Mouse (Mus musculus) midbrain, embryonic 14.5 days (tissue): ENCODE results near the gene Agpat3. TPM values are rescaled to one million over a fixed set of nuclear protein-coding genes. Genes with fewer than 3 reads are reported as not detected.

Source experiments
- ATAC-seq: fragments of 200-750 bp; cut with Nextera tagmentation; 2 replicates; pipeline ENCODE4 v1.8.0; 2017; ENCODE audit warnings: moderate number of reproducible peaks, moderate library complexity; ENCODE audit not compliant: low FRiP score, low TSS enrichment
- DNase-seq: peaks from one replicate; pipeline ENCODE4 v3.0.0-alpha.2; 2015
- H3K27ac ChIP-seq: fragments of 300-500 bp; sonication (generic); replicated peaks from 2 replicates; pipeline ENCODE4 v1.5.1; 2014; ENCODE audit warnings: mild to moderate bottlenecking, low read depth, low read length, moderate library complexity
- H3K27me3 ChIP-seq: fragments of 300-500 bp; sonication (generic); 2 replicates; pipeline ENCODE4 v1.6.1; 2014; ENCODE audit warnings: low read length, control low read depth, mixed read lengths; ENCODE audit not compliant: control insufficient read depth, insufficient read depth
- H3K36me3 ChIP-seq: fragments of 300-500 bp; sonication (generic); 2 replicates; pipeline ENCODE4 v1.6.1; 2014; ENCODE audit warnings: low read length, control low read depth; ENCODE audit not compliant: control insufficient read depth, insufficient read depth
- H3K4me1 ChIP-seq: fragments of 300-500 bp; sonication (generic); 2 replicates; pipeline ENCODE4 v1.6.1; 2014; ENCODE audit warnings: mild to moderate bottlenecking, antibody characterized with exemption, low read length, control low read depth; ENCODE audit not compliant: control insufficient read depth, insufficient read depth
- H3K4me2 ChIP-seq: fragments of 300-500 bp; sonication (generic); 2 replicates; pipeline ENCODE4 v1.6.1; 2014; ENCODE audit warnings: mild to moderate bottlenecking, low read length, moderate library complexity
- H3K4me3 ChIP-seq: fragments of 300-500 bp; sonication (generic); replicated peaks from 2 replicates; pipeline ENCODE4 v1.5.1; 2014; ENCODE audit warnings: low read depth, low read length
- H3K9ac ChIP-seq: fragments of 300-500 bp; sonication (generic); replicated peaks from 2 replicates; pipeline ENCODE4 v1.6.1; 2014; ENCODE audit warnings: mild to moderate bottlenecking, low read length, moderate library complexity
- H3K9me3 ChIP-seq: fragments of 300-500 bp; sonication (generic); 2 replicates; pipeline ENCODE4 v1.6.1; 2016; ENCODE audit warnings: low read length, control low read depth, mixed read lengths; ENCODE audit not compliant: control insufficient read depth
- WGBS: fragments of 180-500 bp; shearing (Covaris S2); extraction: QIAGEN DNeasy Blood & Tissue Kit; methylation state at CpG from one replicate; pipeline ENCODE4 v1.1.7; 2014; 5-methylcytosine and 5-hydroxymethylcytosine counted together
- polyA plus RNA-seq: library from polyadenylated mRNA; unstranded; fragments of >200 nt; fragmentation: Nextera tagmentation; extraction: Ambion mirVana; gene quantifications from 2 replicates; pipeline ENCODE4 v1.2.1, GENCODE M21; 2014

Agpat3 gene
- polyA plus RNA-seq, 1 experiment from 2014 or later, result 61.4 TPM

DNA sequence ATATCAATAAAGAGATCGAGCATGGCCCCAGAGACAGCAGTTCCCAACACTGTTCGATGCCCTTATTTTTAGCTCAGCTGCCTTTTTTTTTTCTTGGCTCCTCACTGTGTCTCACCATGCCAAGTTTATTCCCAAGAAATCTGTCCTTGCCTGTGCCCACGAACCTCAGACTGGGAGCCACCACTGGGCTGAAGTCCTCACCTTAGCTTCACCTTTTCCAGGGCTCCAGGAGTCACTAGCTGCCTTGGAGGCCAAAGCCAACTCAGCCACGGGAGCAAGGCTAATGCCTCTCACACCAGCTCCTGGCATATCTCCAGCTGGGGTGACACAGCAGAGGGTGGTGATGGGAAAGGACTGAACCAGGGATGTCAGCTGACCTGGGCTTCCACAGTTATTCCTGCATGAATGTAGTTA lies 96.6 kb downstream of the Agpat3 start:
- Histone ChIP-seq H3K27me3 (no peaks in the 10 kb centered on the region), H3K27ac (no peak overlapping the region), H3K4me3 (no peak overlapping the region), H3K4me1 (no peaks in the 10 kb centered on the region), H3K36me3 (no peaks in the 10 kb centered on the region), H3K9ac (no peak overlapping the region), H3K9me3 (no peaks in the 10 kb centered on the region), H3K4me2 (no peak overlapping the region)
- no peak for DNase-seq
- ATAC-seq, result no peak
- WGBS, result 85% methylated on average over 4 of the region's 4 CpGs

DNA sequence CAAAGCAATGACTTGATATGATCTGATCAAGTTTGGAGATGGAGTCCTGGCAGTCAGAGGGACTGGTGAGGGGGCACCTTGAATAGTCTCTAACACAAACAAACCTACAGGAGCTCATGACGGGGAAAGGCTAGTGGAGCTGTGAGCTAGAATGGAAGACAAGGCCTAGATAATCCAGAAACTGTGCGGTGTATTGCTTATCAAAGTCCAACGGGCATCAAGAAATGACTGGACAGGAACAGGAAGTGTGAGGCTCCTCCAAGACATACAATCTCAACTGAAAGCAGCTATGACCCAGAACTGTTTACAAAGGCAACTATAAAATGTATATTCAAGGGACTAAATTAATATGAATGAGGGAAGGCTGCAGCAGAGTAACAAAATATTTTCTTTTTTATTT lies 105.1 kb downstream of the Agpat3 start:
- no peak overlapping the region for H3K4me2 ChIP-seq
- H3K27me3 ChIP-seq, result no peaks in the 10 kb centered on the region
- no peak for DNase-seq
- H3K9me3 ChIP-seq, result no peaks in the 10 kb centered on the region
- no peak overlapping the region for H3K27ac ChIP-seq
- H3K4me3 ChIP-seq, result no peak overlapping the region
- no peaks in the 10 kb centered on the region for H3K36me3 ChIP-seq
- no peak overlapping the region for H3K9ac ChIP-seq
- ATAC-seq, result no peak
- H3K4me1 ChIP-seq, result peaks cover 15% of the 10 kb centered on the region
- WGBS, result 88% methylated on average over 3 of the region's 3 CpGs

DNA sequence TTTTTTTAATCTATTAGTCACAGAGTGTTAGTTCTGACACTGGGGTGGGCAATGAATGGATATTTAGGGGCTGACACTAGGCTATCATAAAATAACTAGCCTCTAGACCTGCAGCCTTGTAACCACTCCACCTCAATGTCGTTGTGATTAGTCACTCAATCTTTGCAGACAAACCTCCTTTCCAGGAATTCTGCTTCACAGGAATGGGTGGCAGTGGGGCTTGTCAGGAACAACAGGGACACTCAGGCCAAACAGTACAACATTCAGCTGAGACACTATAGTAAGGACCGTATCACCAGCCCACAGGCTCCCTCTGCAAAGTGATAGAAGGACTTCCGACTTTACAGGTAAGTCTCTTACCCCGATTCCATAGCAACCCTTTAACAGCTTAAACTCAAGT lies 105.6 kb downstream of the Agpat3 start:
- Histone ChIP-seq H3K36me3 (no peaks in the 10 kb centered on the region), H3K9me3 (no peaks in the 10 kb centered on the region), H3K4me2 (no peak overlapping the region), H3K4me3 (no peak overlapping the region), H3K27me3 (no peaks in the 10 kb centered on the region), H3K27ac (no peak overlapping the region), H3K4me1 (peaks cover 15% of the 10 kb centered on the region), H3K9ac (no peak overlapping the region)
- DNase-seq (no peak), ATAC-seq (no peak)
- WGBS, result 76% methylated on average over 4 of the region's 4 CpGs

DNA sequence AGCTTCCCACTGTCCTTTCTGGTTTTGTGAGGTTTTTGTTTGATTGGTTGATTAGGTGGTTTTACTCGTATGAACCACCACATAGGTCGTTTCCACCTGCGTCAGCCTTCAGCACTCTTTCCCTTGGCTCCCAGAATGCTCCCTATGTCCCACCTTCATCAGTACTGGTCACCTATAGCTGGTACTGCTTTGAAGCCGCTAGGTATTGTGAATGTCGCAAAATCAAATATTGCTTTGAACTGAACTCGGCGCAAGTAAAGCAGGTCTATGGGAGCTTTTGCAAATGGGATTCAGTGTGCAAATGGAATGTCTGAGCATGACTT lies 107.1 kb downstream of the Agpat3 start:
- peak overlapping the region; percentile 85 for H3K9ac ChIP-seq
- no peaks in the 10 kb centered on the region for H3K27me3 ChIP-seq
- H3K27ac ChIP-seq, result peak overlapping the region; percentile 86
- peak overlapping the region; percentile 73 for H3K4me2 ChIP-seq
- peaks cover 15% of the 10 kb centered on the region for H3K4me1 ChIP-seq
- DNase-seq (no peak), ATAC-seq (no peak)
- 22% methylated on average over 7 of the region's 7 CpGs for WGBS
- peak overlapping the region; percentile 72 for H3K4me3 ChIP-seq
- H3K9me3 ChIP-seq, result no peaks in the 10 kb centered on the region
- H3K36me3 ChIP-seq, result no peaks in the 10 kb centered on the region

DNA sequence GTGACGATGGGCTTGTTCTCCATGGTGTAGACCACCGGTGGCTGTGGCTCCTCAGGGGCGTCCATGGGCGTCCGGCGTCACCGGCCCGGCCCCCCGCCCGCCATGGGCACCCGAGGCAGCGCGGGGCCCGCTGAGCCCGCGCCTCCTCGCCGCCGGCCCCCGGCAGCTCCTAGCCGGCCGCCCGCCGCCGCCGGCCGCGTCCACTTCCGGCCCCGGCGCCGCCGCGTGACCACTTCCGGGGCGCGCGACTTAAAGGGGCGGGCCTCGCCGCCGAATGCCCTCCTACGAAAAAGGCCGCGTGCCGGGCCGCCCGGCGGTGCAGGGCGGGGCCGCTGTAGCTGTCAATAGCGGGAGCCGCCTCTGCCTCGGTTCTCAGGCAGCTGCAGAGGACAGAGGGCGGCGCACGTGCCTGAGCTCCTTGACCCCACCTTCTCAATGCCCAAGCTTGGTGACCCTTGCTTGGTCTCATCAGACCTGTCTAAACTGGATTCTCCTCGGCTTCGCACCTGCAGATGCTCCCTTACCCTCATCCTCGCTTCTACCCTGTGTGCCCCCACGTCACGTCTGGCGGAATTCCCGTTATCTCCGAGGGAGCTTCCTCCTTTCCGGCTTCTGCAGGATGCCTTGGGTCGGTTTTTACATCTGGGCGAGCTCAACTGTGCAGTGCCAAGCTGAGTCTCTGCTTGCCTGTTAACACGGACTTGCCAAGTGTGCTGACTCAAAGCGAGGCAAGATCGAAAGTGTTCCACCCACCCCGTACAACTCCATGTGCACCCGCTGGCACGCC lies 107.7 kb downstream of the Agpat3 start, which contains the start of gene Trappc10:
Gene Trappc10 (minus strand): TSS at position 204 of the 787 bp plus-strand sequence.
- WGBS, result under 1% methylated on average over 72 of the region's 74 CpGs

DNA sequence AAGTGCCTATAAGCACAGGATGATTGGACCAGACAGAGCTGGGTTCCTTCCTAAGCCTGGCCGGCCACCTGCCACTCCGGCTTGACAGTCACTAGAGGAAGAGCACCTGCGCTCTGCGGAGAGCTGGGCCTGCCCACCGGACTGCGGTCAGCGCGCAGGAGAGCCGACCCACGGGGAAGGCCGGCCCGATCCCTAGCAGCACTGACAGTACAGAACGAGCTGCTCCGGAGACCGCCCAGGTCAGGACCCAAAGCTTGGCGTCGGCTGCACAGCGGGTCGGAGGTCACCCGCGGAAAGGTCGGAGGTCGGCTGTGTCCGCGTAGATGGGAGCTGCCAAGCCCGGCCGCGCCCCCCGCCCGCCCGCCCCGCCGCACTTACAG lies 108.2 kb downstream of the Agpat3 start:
- Histone ChIP-seq H3K27me3 (no peaks in the 10 kb centered on the region), H3K36me3 (no peaks in the 10 kb centered on the region), H3K4me1 (peaks cover 15% of the 10 kb centered on the region), H3K9ac (peak overlapping the region; percentile 85), H3K4me3 (peak overlapping the region; percentile 72), H3K9me3 (no peaks in the 10 kb centered on the region), H3K27ac (peak overlapping the region; percentile 86), H3K4me2 (peak overlapping the region; percentile 73)
- peak; percentile 66 for ATAC-seq
- WGBS, result 0% methylated on average over 33 of the region's 33 CpGs
- DNase-seq, result peak; percentile 25

More for the DNA sequence above, 107.7 kb downstream of the Agpat3 start, which contains the start of gene Trappc10:
- H3K4me3 ChIP-seq, result peak within 1 kb of the TSS; percentile 72
- no peaks in the 10 kb centered on the region for H3K9me3 ChIP-seq
- peak; percentile 94 for ATAC-seq
- peak within 1 kb of the TSS; percentile 86 for H3K27ac ChIP-seq
- H3K36me3 ChIP-seq, result no peaks in the 10 kb centered on the region
- H3K4me1 ChIP-seq, result peaks cover 15% of the 10 kb centered on the region
- peak within 1 kb of the TSS; percentile 85 for H3K9ac ChIP-seq
- DNase-seq, result peak; percentile 95
- no peaks in the 10 kb centered on the region for H3K27me3 ChIP-seq
- H3K4me2 ChIP-seq, result peak within 1 kb of the TSS; percentile 73

DNA sequence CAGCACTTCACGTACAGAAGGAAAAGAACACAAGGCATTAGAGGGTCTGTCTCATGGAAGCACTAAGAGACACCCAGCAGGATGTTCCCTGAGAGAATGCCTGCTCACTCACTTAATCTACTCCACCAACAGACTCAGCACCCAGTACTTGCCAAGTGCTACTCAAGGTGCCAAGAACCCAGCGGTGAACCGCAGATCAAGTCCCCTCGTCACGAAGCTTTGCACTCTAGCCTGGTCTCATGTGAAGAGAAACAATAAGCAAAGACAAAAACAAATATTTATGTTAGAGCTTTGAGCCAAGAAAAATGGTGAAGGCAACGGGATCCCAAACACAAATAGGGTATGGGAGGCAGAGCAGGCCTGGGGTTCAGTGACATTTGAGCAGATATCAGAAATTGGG lies 113.4 kb downstream of the Agpat3 start:
- 0 out of 2 replicates have a peak, but pooled peaks cover 3% of the 10 kb centered on the region for H3K36me3 ChIP-seq
- no peak overlapping the region for H3K4me3 ChIP-seq
- ATAC-seq (no peak), DNase-seq (no peak)
- no peaks in the 10 kb centered on the region for H3K9me3 ChIP-seq
- no peak overlapping the region for H3K27ac ChIP-seq
- 93% methylated on average over 6 of the region's 6 CpGs for WGBS
- no peak overlapping the region for H3K4me2 ChIP-seq
- no peak overlapping the region for H3K9ac ChIP-seq
- no peaks in the 10 kb centered on the region for H3K27me3 ChIP-seq
- H3K4me1 ChIP-seq, result peaks cover 10% of the 10 kb centered on the region

DNA sequence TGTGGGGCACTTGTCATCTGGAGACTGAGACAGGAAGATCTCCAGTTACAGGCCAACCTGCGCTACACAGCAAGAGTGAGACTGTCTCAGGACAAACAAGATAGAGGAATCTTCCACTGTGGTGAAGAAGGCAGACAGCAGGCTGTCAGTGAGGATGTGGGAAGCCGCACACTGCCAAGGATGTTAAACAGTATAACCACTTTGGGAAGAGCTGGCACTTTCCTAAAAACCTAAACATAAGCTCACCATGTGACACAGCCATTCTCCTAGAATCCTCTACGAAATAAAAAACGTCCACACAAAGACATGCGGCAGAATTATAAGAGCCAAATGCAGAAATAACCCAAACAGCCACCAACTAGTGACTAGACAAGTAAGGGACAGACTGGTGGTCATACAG lies 114.0 kb downstream of the Agpat3 start:
- no peak for DNase-seq
- ATAC-seq, result no peak
- H3K9ac ChIP-seq, result no peak overlapping the region
- peaks cover 4% of the 10 kb centered on the region for H3K4me1 ChIP-seq
- no peak overlapping the region for H3K4me2 ChIP-seq
- H3K36me3 ChIP-seq, result 0 out of 2 replicates have a peak, but pooled peaks cover 3% of the 10 kb centered on the region
- no peaks in the 10 kb centered on the region for H3K27me3 ChIP-seq
- no peak overlapping the region for H3K27ac ChIP-seq
- H3K4me3 ChIP-seq, result no peak overlapping the region
- WGBS, result 94% methylated on average over 5 of the region's 5 CpGs
- H3K9me3 ChIP-seq, result no peaks in the 10 kb centered on the region

DNA sequence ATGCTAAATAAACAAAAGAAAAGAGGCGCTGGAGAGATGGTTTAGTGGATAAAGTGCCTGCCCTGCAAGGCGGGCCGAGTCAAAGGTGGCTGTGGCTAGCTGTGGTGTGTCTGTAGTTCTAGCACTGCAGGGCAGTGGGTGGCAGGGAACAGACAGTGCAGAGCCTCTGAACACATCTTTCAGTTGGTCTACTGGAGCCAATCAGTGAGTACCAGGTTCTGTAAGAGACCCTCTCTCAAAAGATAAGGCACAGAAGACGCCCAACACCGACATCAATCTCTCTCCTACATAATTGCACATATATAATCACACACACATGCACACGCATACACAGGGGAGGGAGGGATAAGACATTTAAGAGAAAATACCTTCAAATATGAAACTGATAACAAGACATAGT lies 114.5 kb downstream of the Agpat3 start:
- ATAC-seq (no peak), DNase-seq (no peak)
- Histone ChIP-seq H3K27me3 (no peaks in the 10 kb centered on the region), H3K9ac (no peak overlapping the region), H3K4me3 (no peak overlapping the region), H3K27ac (no peak overlapping the region), H3K4me1 (0 out of 2 replicates have a peak, but pooled peaks cover 2% of the 10 kb centered on the region), H3K36me3 (0 out of 2 replicates have a peak, but pooled peaks cover 3% of the 10 kb centered on the region), H3K9me3 (no peaks in the 10 kb centered on the region), H3K4me2 (no peak overlapping the region)
- WGBS, result 94% methylated on average over 6 of the region's 6 CpGs
